Mouse (Mus musculus): ENCODE data around the gene Ceacam1.
"Not testable (repeated sequence)": the region's sequence is repeated elsewhere in the genome, so short reads cannot be mapped to it uniquely, and the experiment has no call there.

Ceacam1 gene

DNA sequence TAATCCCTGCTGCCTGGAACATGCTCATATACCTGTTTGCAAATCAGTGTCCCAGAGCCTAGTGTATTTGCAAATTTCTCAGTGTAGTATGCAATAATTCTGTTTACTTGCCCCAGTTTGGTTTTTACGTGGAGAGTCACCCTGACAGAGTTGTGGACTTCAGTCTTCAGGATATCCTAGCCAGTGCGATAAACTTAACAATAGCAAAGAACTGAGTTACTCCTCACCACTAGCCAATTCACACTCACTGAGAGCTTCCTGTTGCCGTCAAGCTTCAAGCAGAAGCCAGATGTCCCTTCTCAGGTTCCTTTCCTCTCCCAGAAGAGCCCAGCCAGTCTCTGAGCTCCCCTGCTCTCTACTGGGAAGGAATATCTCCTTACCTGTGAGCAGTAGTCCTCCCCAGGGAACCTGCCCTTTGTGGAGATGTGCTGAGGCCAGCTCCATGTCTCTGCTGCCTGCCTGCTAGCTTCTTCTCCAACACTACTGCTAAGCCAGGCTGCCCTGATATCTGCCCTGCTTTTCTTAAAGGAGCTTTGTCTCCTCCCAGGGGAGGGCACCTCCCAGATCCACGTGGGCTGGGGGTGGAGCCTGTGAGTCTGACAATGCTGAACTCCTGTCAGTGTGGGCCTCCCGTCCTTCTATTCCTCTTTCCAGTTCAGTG lies at the start of gene Ceacam1:
Gene Ceacam1 (minus strand): TSS at position 513 of the 661 bp plus-strand sequence.
- DNase-seq = peak; percentile 59

DNA sequence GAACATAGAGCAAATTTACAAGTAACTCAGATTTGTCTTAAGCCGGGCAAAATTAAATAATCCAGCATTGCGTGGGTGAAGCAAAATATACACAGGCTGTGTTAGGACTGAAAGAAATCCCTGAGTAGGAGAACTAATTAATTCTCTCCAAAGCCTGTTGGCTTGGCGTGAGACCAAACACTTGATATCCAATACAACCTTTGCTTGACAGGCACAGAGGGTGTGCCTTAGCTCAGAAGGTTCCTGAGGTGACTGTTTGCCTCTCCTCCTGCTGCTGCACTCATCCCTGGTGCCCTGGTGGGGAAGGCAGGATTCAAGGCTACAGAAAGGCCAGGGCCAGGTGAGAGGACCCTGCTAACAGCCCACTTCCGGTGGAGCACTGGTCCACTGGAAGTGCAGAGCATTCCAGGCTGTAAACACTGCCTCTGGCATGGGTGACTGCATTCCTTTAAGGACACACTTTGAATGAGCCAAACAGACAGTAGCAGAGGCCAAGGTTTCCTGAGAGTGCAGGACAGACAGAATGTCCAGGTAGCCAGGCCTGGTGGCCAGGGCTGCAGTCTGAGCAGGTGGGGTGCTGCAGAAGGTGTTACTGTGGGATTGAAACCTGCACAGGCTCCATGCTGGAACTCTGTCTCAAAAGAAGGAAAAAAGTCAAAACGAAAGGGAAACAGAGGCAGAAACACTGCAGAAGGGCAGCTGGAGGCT lies 38.8 kb upstream of the Ceacam1 start:
- not testable (repeated sequence) for DNase-seq

DNA sequence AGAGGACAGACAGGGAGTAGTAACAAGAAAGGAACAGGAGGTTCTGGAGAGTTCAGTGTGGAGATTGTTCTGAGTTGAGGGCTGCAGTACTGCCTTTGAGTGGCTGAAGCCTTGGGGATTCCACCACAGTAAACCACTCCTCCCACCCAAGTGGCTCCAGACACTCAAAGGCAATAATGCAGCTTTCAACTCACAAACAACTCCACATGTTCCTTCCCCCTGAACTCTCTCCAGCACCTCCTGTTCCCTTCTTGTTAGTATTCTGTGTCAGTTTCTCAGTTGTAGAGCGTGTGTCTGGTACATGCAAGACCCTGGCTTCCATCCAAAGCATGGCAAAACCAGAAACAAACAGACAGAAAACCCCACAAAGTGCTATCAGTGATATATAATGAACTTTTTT lies 38.3 kb upstream of the Ceacam1 start:
- DNase-seq = not testable (repeated sequence)

DNA sequence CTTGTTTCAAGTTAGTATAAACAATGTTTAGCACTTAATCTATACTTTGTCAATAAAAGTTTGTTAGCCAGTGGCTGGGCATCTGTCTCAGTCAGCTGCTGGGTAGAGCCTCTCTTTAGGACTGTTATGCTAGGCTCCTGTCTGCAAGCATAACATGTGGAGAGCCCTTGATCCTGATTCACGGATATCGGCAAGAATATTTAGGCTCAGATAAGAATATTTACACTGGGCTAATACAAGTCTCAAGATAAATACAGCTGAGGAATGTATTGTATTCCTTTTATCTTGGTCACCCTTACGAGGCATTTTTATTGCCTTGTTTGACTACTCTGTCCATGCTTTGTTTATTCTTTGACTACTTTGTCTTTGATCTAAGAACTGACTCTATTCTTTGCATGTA lies 32.5 kb upstream of the Ceacam1 start:
- no peak for DNase-seq

DNA sequence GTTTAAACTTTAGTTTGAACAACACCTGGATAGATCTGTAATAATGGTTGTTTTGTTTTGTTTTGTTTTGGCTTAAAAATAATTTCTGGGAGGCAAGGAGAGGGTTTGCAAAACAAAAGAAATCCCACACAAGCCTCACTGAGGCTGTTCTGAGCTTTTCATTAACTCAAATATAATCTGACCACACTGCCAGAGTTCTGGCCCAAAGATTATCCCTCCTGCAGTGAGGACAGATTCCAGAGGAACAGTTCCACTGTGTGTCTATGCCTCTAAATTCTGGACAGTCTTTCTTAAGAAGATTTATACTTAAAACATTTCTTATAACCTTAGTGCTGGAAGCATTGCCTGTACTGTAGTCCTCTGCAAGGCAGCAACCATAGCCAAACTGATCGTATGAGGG lies 17.2 kb upstream of the Ceacam1 start:
- no peak for DNase-seq

DNA sequence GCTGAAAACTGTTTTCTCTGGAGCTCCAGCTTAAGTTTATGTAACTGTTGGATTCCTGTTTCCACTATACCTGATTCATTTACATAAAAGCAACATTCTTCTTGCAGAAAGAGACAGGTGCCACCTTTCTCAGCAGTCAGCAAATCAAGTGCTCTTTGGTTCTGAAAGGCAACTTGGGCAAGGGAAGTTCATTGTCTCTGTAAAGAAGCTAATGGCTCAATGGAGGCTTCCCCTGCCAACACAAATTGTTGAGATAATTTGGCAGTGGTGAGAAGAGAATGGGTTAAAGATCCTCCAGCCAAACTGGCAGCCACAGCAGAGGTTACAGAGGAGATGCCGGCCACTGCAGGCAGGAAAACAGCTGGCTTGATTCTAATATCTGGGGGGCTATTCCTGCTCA lies 13.3 kb upstream of the Ceacam1 start:
- not testable (repeated sequence) for DNase-seq

DNA sequence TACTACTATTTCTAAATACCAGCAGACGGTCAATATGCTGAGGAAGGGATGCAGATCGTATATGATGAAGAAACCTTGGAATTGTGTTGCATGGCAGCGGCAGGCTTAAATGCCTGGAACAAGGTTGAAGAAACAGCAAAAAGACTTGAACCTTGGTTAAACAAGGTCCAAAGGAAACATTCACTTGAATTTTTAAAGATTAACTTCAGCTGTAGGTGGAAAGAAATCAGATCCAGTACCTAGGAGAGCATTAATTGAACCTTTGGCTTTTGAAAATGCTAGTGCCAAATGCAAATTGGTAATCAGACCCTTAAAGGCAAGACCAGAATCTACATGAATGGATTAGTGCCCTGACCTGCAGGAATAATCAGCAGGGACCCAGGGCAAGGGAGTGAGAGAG lies 12.0 kb upstream of the Ceacam1 start:
- not testable (repeated sequence) for DNase-seq

DNA sequence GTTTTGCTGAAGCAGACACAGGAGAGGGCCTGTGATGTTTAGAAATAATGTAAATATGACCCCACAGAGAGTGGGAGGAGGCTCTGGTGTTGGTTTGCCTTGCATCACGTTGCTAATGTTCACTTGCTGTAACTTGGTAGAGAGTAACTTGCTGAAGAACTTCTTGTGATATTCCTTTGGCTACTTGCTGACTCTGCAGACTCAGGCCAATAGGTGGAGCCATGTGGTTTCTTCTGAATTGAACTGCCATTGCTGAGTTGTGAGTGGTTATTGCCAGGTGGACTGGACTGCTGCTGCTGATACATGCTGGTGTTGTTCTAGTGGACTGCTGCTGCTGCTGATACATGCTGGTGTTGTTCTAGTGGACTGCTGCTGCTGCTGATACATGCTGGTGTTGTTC lies 8.8 kb upstream of the Ceacam1 start:
- DNase-seq = no peak

DNA sequence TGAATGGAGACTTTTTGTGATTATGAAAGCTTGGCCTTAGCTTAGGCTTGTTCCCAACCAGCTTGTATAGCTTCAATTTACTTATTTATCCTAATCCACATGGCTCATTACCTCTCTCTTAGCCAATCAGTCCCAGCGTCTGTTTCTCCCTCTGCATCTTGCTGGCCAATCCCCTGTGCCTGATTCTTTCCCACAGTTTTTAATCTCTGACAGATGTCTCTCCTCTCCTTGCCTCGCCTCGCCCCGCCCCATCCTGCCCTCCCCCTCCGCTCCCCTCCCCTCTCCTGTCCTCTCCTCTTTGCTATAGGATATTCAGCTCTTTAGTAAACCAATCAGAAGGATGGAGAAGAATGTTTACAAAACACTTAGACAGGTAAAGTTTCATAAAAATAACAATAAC lies 7.7 kb upstream of the Ceacam1 start:
- DNase-seq = peak; percentile 61

DNA sequence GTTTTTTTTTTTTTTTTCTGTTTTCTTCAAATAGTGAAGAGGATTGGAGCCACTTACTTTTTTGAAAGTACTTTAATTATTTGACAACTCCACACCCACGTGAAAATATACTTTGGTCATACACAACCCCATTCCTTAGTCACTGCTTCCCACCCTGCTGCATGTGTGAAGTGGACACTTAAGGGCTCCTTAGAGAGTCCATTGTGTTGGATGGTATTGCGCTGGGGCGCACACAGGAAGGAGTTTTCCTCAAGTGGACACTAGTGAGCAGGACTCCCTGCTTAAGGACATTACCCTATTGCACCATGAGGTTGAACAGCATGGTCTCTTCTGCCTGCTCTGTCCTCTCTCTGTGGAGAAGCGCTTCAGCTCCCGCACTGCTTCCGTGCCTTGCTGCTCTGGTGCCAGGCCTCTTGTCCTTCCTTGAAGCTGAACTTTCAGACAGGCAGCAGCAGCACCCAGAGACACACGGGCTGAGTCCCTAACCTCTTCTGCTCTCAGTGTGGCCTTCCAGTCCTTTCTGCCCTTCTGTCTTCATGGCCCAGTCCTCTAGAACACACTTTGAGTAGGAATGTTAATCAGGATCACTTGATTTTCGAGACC lies 5.8 kb upstream of the Ceacam1 start:
- no peak for DNase-seq

DNA sequence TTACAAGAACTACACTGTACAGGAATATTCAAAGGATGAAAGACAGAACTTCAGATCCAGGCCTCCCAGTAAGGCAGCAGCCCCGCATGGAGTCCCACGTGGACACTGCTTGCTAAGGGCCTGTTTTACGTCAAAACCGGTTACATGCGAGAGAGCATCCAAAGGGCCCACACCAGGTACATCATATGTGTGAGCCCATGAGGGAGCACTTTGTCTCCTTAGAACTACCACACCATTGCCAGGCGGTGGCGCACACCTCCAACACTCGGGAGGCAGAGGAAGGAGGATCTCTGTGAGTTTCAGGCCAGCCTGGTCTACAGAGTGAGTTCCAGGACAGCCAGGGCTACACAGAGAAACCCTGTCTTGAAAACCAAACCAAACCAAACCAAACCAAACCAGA lies 3.4 kb upstream of the Ceacam1 start:
- not testable (repeated sequence) for DNase-seq

DNA sequence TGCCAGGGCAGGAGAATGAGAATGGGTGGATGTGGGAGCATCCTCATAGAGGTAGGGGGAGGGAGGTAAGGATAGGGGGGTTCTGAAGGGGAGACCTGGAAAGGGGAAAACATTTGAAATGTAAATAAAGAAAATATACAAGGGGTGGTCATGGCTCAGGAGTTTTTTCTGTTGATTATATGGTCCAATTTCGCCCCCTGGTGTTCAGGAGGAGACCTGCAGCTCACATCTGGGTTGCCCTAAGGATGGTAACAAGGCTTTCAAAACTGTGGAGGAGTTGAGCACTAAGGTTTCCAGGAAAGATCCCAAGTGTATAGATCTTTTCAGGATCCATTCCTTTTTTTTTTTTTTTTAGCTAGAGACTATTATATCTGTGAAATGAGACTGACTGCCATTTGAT lies 2.0 kb upstream of the Ceacam1 start:
- DNase-seq = peak; percentile 40

DNA sequence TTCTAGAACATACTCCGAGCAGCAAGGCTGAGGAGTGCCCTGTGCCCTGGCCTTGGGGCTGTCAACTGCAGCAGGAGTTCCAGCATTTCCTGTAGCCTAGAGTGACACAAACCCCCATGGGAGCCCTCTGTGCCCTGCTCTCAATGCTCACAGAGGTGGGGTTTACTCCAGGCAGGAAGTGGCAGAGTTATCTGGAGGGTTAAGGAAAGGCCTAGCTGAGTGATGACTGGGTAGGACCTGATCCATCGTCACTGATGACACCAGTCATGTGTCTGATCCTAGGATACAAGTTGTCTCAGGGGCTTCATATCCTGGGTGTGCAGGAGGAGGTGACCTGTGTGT lies 320 bp upstream of the Ceacam1 start:
- not testable (repeated sequence) for DNase-seq

DNA sequence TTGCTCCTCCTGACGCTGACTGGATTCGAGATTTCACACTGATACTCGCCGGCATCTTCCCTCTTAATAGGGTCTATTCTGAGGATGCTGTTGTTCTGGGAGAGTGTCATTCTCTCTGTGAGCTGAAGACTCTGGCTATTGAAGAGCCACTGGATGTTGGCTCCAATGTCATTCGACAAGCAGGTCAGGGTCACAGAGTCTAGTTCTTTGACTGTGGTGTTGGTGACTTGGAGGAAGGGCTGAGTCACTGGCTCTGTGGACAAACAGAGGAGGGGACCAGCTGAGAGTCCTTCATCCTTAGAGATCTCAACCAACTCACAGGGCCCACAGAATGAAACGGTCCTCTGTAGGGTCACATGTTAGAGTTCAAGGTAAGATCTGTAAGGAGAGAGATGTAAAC lies 5.6 kb downstream of the Ceacam1 start:
- not testable (repeated sequence) for DNase-seq

DNA sequence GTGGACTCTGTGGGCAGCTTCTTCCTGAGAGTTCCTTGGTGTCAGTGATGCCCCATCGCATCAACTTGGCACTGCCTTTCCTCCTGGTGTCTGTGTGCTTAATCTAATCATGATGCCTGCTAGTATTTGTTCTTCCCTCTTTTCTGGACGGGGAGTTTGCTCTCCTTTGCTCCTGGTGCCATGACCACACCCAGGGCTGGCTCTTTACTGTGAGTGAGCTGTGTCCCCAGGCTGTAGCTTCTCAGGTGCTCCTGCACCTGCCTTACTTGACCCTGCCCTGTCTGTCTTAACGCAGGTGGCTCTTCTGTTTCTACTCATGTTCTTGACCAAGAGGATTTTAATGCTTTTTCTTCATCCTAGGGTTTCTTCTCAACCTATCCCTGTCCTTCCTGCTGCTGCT lies 11.8 kb downstream of the Ceacam1 start:
- not testable (repeated sequence) for DNase-seq

DNA sequence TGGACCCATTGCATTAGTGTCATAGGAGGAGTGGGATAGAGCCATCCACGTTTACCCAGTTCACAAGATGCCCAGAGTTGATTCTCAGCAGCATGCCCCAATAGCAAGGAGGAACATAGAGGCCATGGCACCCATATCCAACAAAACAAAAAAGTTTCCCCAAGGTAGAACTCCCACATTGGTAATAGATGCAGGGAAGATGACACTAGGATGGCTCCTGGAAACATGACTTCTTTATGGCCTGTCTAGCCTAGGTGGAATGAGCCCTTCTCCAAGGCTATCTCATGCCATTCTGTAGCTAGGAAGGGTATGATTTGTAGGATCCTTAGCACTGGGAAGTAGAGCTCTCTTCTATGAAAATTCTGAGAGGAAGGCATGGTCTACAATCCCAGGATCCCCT lies 12.4 kb downstream of the Ceacam1 start:
- no peak for DNase-seq

DNA sequence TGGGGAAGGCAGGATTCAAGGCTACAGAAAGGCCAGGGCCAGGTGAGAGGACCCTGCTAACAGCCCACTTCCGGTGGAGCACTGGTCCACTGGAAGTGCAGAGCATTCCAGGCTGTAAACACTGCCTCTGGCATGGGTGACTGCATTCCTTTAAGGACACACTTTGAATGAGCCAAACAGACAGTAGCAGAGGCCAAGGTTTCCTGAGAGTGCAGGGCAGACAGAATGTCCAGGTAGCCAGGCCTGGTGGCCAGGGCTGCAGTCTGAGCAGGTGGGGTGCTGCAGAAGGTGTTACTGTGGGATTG lies 15.4 kb downstream of the Ceacam1 start:
- not testable (repeated sequence) for DNase-seq

DNA sequence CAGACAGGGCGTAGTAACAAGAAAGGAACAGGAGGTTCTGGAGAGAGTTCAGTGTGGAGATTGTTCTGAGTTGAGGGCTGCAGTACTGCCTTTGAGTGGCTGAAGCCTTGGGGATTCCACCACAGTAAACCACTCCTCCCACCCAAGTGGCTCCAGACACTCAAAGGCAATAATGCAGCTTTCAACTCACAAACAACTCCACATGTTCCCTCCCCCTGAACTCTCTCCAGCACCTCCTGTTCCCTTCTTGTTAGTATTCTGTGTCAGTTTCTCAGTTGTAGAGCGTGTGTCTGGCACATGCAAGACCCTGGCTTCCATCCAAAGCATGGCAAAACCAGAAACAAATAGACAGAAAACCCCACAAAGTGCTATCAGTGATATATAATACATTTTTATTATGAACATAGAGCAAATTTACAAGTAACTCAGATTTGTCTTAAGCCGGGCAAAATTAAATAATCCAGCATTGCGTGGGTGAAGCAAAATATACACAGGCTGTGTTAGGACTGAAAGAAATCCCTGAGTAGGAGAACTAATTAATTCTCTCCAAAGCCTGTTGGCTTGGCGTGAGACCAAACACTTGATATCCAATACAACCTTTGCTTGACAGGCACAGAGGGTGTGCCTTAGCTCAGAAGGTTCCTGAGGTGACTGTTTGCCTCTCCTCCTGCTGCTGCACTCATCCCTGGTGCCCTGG lies 15.9 kb downstream of the Ceacam1 start:
- DNase-seq = not testable (repeated sequence)

DNA sequence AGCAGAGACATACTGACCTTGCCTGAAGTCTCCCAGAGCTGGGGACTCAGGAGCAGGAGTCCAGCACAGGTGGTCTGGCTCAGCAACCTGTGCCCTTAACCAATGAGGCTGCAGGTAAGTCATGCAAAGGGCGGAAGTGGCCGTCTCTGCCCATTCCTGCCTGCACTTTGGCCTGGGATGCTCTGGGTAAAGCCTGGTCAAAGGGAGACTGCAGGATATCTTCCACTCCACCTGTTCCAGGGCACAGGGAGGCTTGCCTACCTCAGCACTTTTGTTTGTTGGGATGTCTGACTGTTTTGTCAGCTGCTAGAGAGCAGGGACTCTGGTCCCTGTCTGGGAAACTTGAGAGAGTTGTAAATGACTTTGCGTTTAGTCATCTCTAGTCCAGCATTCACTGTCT lies 25.3 kb downstream of the Ceacam1 start:
- no peak for DNase-seq

DNA sequence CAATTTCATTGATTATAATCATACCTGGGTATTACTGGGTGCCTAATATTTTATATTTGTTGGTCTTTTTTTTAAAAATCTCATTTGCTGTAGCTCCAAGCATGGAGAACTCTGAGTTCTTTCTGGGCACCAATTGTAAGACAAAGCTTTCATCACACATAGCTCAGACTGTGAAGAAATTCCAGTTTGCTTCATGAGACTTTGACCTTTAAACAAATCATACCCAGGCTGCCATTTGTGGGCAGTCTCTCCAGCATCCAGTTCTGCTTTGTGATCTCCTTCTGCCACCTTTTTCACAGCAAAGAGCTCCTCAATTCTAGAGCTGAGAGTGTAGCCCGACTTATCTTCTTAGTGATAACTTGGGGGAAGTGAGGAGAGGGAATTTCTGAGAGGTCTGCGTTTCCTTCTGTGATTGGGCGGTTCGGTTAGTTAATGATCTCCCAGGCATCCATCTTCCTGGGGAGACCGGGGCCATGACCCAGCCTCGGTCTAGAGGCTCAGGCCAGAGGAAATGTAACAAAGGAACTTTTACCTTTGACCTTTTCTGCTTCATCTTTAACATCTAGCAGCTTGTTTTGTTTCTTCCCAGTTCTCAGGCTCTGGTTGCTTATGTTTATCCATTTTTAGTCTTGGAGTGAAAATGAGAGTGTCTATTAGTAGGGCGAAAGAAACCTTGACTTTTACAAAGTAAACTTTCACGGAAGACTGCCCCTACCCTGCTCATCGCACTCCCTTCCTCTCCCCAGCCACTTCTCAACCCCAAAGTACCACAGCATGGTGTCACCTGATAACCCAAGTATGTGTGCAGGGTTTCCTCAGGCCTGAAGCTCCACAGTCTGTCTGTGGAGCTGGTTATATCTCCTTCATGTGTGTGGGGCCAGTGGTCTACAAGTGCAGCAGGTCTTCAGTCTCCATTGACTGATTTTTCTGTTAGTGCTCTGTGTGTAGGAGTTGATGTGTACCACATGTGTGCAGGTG lies 27.2 kb downstream of the Ceacam1 start:
- DNase-seq = no peak

DNA sequence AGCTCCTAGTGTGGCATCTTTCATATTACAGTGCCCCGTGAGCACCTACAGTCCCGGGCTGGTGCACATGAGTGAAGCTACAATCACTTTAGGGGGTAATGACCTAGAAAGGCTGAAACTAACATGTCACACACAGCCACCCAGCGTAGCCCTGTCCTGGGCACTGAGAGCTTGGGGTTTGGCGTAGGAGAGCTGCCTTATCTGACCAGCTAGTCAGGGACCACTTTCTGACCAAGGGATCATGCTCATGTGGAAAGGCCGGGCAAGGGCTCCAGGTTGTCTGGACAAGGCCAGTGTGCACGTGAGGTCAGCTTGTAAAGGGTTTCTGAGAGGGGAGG lies 36.6 kb downstream of the Ceacam1 start:
- DNase-seq = no peak

DNA sequence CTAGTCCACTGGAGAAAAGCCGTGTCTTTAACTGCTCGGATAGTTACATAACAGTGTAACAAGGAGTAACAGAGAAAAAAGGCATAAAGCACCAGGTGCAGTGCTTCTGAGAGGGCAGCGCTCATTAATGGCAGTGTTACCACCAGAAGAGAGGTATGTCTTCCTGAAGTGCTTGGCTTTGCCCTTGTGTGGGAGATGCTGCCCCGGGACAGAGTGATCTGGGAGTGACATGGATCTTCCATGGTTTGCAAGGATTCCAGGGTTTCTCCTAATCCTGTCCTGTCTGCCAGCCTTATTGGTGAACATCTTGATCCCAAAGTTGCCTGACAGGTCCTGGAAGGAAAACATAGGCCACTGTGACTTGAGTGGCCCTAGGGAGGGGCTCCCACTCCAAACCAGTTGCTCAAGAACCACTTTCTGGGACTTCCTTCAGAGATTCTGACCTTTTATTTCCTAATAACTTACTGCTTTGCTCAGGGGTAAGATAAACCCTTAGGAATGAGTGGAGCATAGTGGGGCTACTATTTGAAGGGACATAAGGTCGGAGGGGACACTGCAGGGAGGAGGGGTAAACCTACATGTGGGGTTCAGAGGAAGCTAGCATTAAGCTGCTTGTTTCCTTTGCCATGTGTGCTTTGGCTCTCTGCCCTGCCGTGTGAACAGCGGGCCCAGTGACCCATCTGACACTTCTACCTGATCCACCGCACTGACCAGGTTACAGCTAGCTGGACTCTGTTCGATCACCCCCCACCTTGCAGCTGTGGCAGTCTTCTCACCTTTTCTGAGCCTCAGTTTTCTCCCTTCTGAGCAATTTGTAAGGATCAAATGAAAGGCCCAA lies 37.2 kb downstream of the Ceacam1 start:
- no peak for DNase-seq
